Mouse (Mus musculus) intestine, embryonic 16.5 days (tissue): ENCODE results near the gene Ubqln4. TPM values are rescaled to one million over a fixed set of nuclear protein-coding genes. Genes with fewer than 3 reads are reported as not detected.

ENCODE experiments used
- ATAC-seq: fragments of 200-750 bp; cut with Nextera tagmentation; 2 replicates; pipeline ENCODE4 v1.8.0; 2017; ENCODE audit warnings: moderate TSS enrichment, moderate library complexity
- H3K27ac ChIP-seq: fragments of 300-500 bp; sonication (generic); 2 replicates; pipeline ENCODE4 v1.5.1; 2014; ENCODE audit warnings: mild to moderate bottlenecking, low read length
- H3K27me3 ChIP-seq: fragments of 300-500 bp; sonication (generic); replicated peaks from 2 replicates; pipeline ENCODE4 v1.6.1; 2014; ENCODE audit warnings: low read length, control low read depth, mixed read lengths; ENCODE audit not compliant: control insufficient read depth, insufficient read depth
- H3K36me3 ChIP-seq: fragments of 300-500 bp; sonication (generic); 2 replicates; pipeline ENCODE4 v1.6.1; 2014; ENCODE audit warnings: low read length, control low read depth; ENCODE audit not compliant: control insufficient read depth, insufficient read depth
- H3K4me1 ChIP-seq: fragments of 300-500 bp; sonication (generic); 2 replicates; pipeline ENCODE4 v1.6.1; 2014; ENCODE audit warnings: low read length, control low read depth, mixed read lengths; ENCODE audit not compliant: control insufficient read depth, insufficient read depth
- H3K4me2 ChIP-seq: fragments of 300-500 bp; sonication (generic); 2 replicates; pipeline ENCODE4 v1.6.1; 2014; ENCODE audit warnings: low read depth, low read length, control low read depth
- H3K4me3 ChIP-seq: fragments of 300-500 bp; sonication (generic); 2 replicates; pipeline ENCODE4 v1.5.1; 2014; ENCODE audit warnings: mild to moderate bottlenecking, low read length
- H3K9ac ChIP-seq: fragments of 300-500 bp; sonication (generic); 2 replicates; pipeline ENCODE4 v1.6.1; 2014; ENCODE audit warnings: low read depth, low read length
- H3K9me3 ChIP-seq: fragments of 300-500 bp; sonication (generic); 2 replicates; pipeline ENCODE4 v1.6.1; 2016; ENCODE audit warnings: low read length, control low read depth; ENCODE audit not compliant: control insufficient read depth
- WGBS: fragments of 180-500 bp; shearing (Covaris S2); extraction: QIAGEN DNeasy Blood & Tissue Kit; methylation state at CpG from one replicate; pipeline ENCODE4 v1.1.7; 2014; 5-methylcytosine and 5-hydroxymethylcytosine counted together
- polyA plus RNA-seq: library from polyadenylated mRNA; unstranded; fragments of >200 nt; fragmentation: Nextera tagmentation; extraction: Ambion mirVana; gene quantifications from 2 replicates; pipeline ENCODE4 v1.2.1, GENCODE M21; 2015

The Ubqln4 gene
- polyA plus RNA-seq, 1 experiment from 2014 or later, result 37.2 TPM

- Histone ChIP-seq H3K27ac (no peak overlapping the region), H3K27me3 (no peaks in the 10 kb centered on the region), H3K4me2 (no peak overlapping the region), H3K9ac (no peak overlapping the region), H3K36me3 (0 out of 2 replicates have a peak, but pooled peaks cover 3% of the 10 kb centered on the region), H3K4me3 (no peak overlapping the region), H3K9me3 (no peaks in the 10 kb centered on the region), H3K4me1 (peaks cover 47% of the 10 kb centered on the region)
- ATAC-seq, result no peak
- 56% methylated on average over 9 of the region's 9 CpGs for WGBS
Observed at GRCm38 (mm10) chr3:88538271-88539145, 15.1 kb upstream of the Ubqln4 start.

- no peak for ATAC-seq
- H3K27ac ChIP-seq, result no peak overlapping the region
- no peak overlapping the region for H3K4me2 ChIP-seq
- H3K9me3 ChIP-seq, result no peaks in the 10 kb centered on the region
- peaks cover 38% of the 10 kb centered on the region for H3K4me1 ChIP-seq
- no peaks in the 10 kb centered on the region for H3K27me3 ChIP-seq
- H3K9ac ChIP-seq, result no peak overlapping the region
- WGBS, result 30% methylated on average over 3 of the region's 3 CpGs
- 0 out of 2 replicates have a peak, but pooled peaks cover 3% of the 10 kb centered on the region for H3K36me3 ChIP-seq
- H3K4me3 ChIP-seq, result no peak overlapping the region
Observed at GRCm38 (mm10) chr3:88539397-88539796, 14.2 kb upstream of the Ubqln4 start.

- peaks cover 31% of the 10 kb centered on the region for H3K4me1 ChIP-seq
- no peaks in the 10 kb centered on the region for H3K9me3 ChIP-seq
- 72% methylated on average over 5 of the region's 5 CpGs for WGBS
- H3K36me3 ChIP-seq, result 0 out of 2 replicates have a peak, but pooled peaks cover 3% of the 10 kb centered on the region
- H3K27ac ChIP-seq, result no peak overlapping the region
- H3K4me2 ChIP-seq, result no peak overlapping the region
- no peak for ATAC-seq
- no peaks in the 10 kb centered on the region for H3K27me3 ChIP-seq
- no peak overlapping the region for H3K4me3 ChIP-seq
- no peak overlapping the region for H3K9ac ChIP-seq
Observed at GRCm38 (mm10) chr3:88540085-88540484, 13.5 kb upstream of the Ubqln4 start.

- no peak overlapping the region for H3K4me3 ChIP-seq
- no peak overlapping the region for H3K27ac ChIP-seq
- peaks cover 14% of the 10 kb centered on the region for H3K4me1 ChIP-seq
- 0 out of 2 replicates have a peak, but pooled peaks cover 3% of the 10 kb centered on the region for H3K36me3 ChIP-seq
- H3K4me2 ChIP-seq, result no peak overlapping the region
- H3K27me3 ChIP-seq, result no peaks in the 10 kb centered on the region
- 67% methylated on average over 7 of the region's 7 CpGs for WGBS
- ATAC-seq, result no peak
- H3K9me3 ChIP-seq, result no peaks in the 10 kb centered on the region
- no peak overlapping the region for H3K9ac ChIP-seq
Observed at GRCm38 (mm10) chr3:88541622-88542401, 11.7 kb upstream of the Ubqln4 start.

- no peaks in the 10 kb centered on the region for H3K27me3 ChIP-seq
- no peaks in the 10 kb centered on the region for H3K9me3 ChIP-seq
- H3K4me1 ChIP-seq, result peaks cover 7% of the 10 kb centered on the region; the same call in 1 of the 2 replicates
- no peak overlapping the region for H3K9ac ChIP-seq
- no peaks in the 10 kb centered on the region for H3K36me3 ChIP-seq
- no peak overlapping the region for H3K4me2 ChIP-seq
- no peak overlapping the region for H3K27ac ChIP-seq
- 50% methylated on average over 4 of the region's 4 CpGs for WGBS
- ATAC-seq, result no peak
- no peak overlapping the region for H3K4me3 ChIP-seq
Observed at GRCm38 (mm10) chr3:88542486-88542885, 11.1 kb upstream of the Ubqln4 start.

GRCm38 (mm10) chr3:88543174-88543573 lies 10.4 kb upstream of the Ubqln4 start:
- Histone ChIP-seq H3K27ac (no peak overlapping the region), H3K4me2 (no peak overlapping the region), H3K36me3 (no peaks in the 10 kb centered on the region), H3K9ac (no peak overlapping the region), H3K4me1 (peaks cover 4% of the 10 kb centered on the region; the same call in 1 of the 2 replicates), H3K4me3 (no peak overlapping the region), H3K9me3 (no peaks in the 10 kb centered on the region), H3K27me3 (no peaks in the 10 kb centered on the region)
- no peak for ATAC-seq
- WGBS, result 78% methylated on average over 8 of the region's 8 CpGs

- no peak overlapping the region for H3K9ac ChIP-seq
Observed at GRCm38 (mm10) chr3:88543651-88544410, 9.7 kb upstream of the Ubqln4 start.

GRCm38 (mm10) chr3:88544514-88544913 lies 9.0 kb upstream of the Ubqln4 start:
- Histone ChIP-seq H3K4me1 (peaks cover 3% of the 10 kb centered on the region; the same call in 1 of the 2 replicates), H3K27ac (no peak overlapping the region), H3K36me3 (no peaks in the 10 kb centered on the region), H3K27me3 (no peaks in the 10 kb centered on the region), H3K4me3 (no peak overlapping the region), H3K9me3 (no peaks in the 10 kb centered on the region), H3K9ac (no peak overlapping the region), H3K4me2 (no peak overlapping the region)
- WGBS, result 48% methylated on average over 5 of the region's 5 CpGs
- no peak for ATAC-seq

More at GRCm38 (mm10) chr3:88543651-88544410, 9.7 kb upstream of the Ubqln4 start:
- no peaks in the 10 kb centered on the region for H3K9me3 ChIP-seq
- H3K4me2 ChIP-seq, result no peak overlapping the region
- peaks cover 5% of the 10 kb centered on the region; the same call in 1 of the 2 replicates for H3K4me1 ChIP-seq
- H3K4me3 ChIP-seq, result no peak overlapping the region
- ATAC-seq, result no peak
- H3K27ac ChIP-seq, result no peak overlapping the region
- WGBS, result 70% methylated on average over 5 of the region's 5 CpGs
- H3K36me3 ChIP-seq, result no peaks in the 10 kb centered on the region
- H3K27me3 ChIP-seq, result no peaks in the 10 kb centered on the region
